Mouse (Mus musculus) intestine, postnatal 0 days (tissue): ENCODE data around the gene Tceanc2. TPM values are rescaled to one million over a fixed set of nuclear protein-coding genes. Genes with fewer than 3 reads are reported as not detected.
A peak's percentile ranks its signal among the peaks of the same experiment; 100 is the strongest.

Source experiments
- ATAC-seq: fragments of 200-750 bp; cut with Nextera tagmentation; 2 replicates; pipeline ENCODE4 v1.8.0; 2017; ENCODE audit warnings: mild to moderate bottlenecking, moderate TSS enrichment, moderate library complexity
- H3K27ac ChIP-seq: fragments of 300-500 bp; sonication (generic); 2 replicates; pipeline ENCODE4 v1.5.1; 2014; ENCODE audit warnings: mild to moderate bottlenecking, low read depth, low read length, moderate library complexity
- H3K27me3 ChIP-seq: fragments of 300-500 bp; sonication (generic); replicated peaks from 2 replicates; pipeline ENCODE4 v1.6.1; 2014; ENCODE audit warnings: low read length, mixed read lengths; ENCODE audit not compliant: control insufficient read depth, insufficient read depth
- H3K36me3 ChIP-seq: fragments of 300-500 bp; sonication (generic); 2 replicates; pipeline ENCODE4 v1.6.1; 2014; ENCODE audit warnings: mild to moderate bottlenecking, moderate library complexity; ENCODE audit not compliant: control insufficient read depth, insufficient read depth
- H3K4me1 ChIP-seq: fragments of 300-500 bp; sonication (generic); replicated peaks from 2 replicates; pipeline ENCODE4 v1.6.1; 2014; ENCODE audit warnings: antibody characterized with exemption, low read length, mixed read lengths; ENCODE audit not compliant: control insufficient read depth, insufficient read depth
- H3K4me2 ChIP-seq: fragments of 300-500 bp; sonication (generic); replicated peaks from 2 replicates; pipeline ENCODE4 v1.6.1; 2014; ENCODE audit warnings: low read depth, mild to moderate bottlenecking, moderate library complexity
- H3K4me3 ChIP-seq: fragments of 300-500 bp; sonication (generic); 2 replicates; pipeline ENCODE4 v1.5.1; 2014; ENCODE audit warnings: low read depth, low read length
- H3K9ac ChIP-seq: fragments of 300-500 bp; sonication (generic); 2 replicates; pipeline ENCODE4 v1.6.1; 2014; ENCODE audit warnings: mild to moderate bottlenecking, low read depth, low read length
- H3K9me3 ChIP-seq: fragments of 300-500 bp; sonication (generic); 2 replicates; pipeline ENCODE4 v1.6.1; 2016; ENCODE audit warnings: mixed run types; ENCODE audit not compliant: control insufficient read depth
- CTCF ChIP-seq: sonication (generic); IDR thresholded peaks from 2 replicates; pipeline ENCODE4 v1.5.1; 2016; ENCODE audit warnings: low read depth, mild to moderate bottlenecking, control low read depth, antibody characterized with exemption, moderate library complexity
- WGBS: fragments of 180-500 bp; shearing (Covaris S2); extraction: QIAGEN DNeasy Blood & Tissue Kit; methylation state at CpG from one replicate; pipeline ENCODE4 v1.1.7; 2014; 5-methylcytosine and 5-hydroxymethylcytosine counted together
- polyA plus RNA-seq: library from polyadenylated mRNA; unstranded; fragments of >200 nt; fragmentation: Nextera tagmentation; extraction: Ambion mirVana; gene quantifications from 2 replicates; pipeline ENCODE4 v1.2.1, GENCODE M21; 2015

Gene Tceanc2
- polyA plus RNA-seq, 1 experiment from 2014 or later, result 17.7 TPM

- peak; percentile 38 for TF ChIP-seq CTCF
- ATAC-seq, result no peak
- Histone ChIP-seq H3K9me3 (no peaks in the 10 kb centered on the region), H3K4me3 (no peak overlapping the region), H3K4me2 (no peak overlapping the region), H3K27ac (no peak overlapping the region), H3K27me3 (no peaks in the 10 kb centered on the region), H3K9ac (no peak overlapping the region), H3K4me1 (no peaks in the 10 kb centered on the region), H3K36me3 (0 out of 2 replicates have a peak, but pooled peaks cover 6% of the 10 kb centered on the region)
- WGBS, result 56% methylated on average over 12 of the region's 12 CpGs
These were observed 34.5 kb upstream of the Tceanc2 start for GRCm38 (mm10) chr4:107213279-107214011.

GRCm38 (mm10) chr4:107211936-107212335 is 33.0 kb upstream of the Tceanc2 start:
- Histone ChIP-seq H3K4me3 (no peak overlapping the region), H3K4me2 (no peak overlapping the region), H3K27me3 (no peaks in the 10 kb centered on the region), H3K9me3 (no peaks in the 10 kb centered on the region), H3K9ac (no peak overlapping the region), H3K27ac (no peak overlapping the region), H3K4me1 (no peaks in the 10 kb centered on the region), H3K36me3 (peaks cover 16% of the 10 kb centered on the region; the same call in 1 of the 2 replicates)
- 85% methylated on average over 5 of the region's 5 CpGs for WGBS
- ATAC-seq, result no peak
- TF ChIP-seq CTCF, result no peak

- no peak for TF ChIP-seq CTCF
- H3K27me3 ChIP-seq, result no peaks in the 10 kb centered on the region
- ATAC-seq, result no peak
- no peaks in the 10 kb centered on the region for H3K9me3 ChIP-seq
- no peak overlapping the region for H3K4me3 ChIP-seq
- H3K4me1 ChIP-seq, result no peaks in the 10 kb centered on the region
- H3K36me3 ChIP-seq, result peaks cover 20% of the 10 kb centered on the region; the same call in 1 of the 2 replicates
- H3K4me2 ChIP-seq, result no peak overlapping the region
- H3K27ac ChIP-seq, result no peak overlapping the region
- WGBS, result 76% methylated on average over 4 of the region's 4 CpGs
- H3K9ac ChIP-seq, result no peak overlapping the region
These were observed 32.5 kb upstream of the Tceanc2 start for GRCm38 (mm10) chr4:107211465-107211864.

- H3K4me1 ChIP-seq, result no peaks in the 10 kb centered on the region
- no peaks in the 10 kb centered on the region for H3K9me3 ChIP-seq
- H3K4me3 ChIP-seq, result no peak overlapping the region
- 0 out of 2 replicates have a peak, but pooled peaks have one; percentile 19 for ATAC-seq
- H3K27me3 ChIP-seq, result no peaks in the 10 kb centered on the region
- H3K4me2 ChIP-seq, result no peak overlapping the region
- 41% methylated on average over 5 of the region's 5 CpGs for WGBS
- no peak overlapping the region for H3K9ac ChIP-seq
- H3K36me3 ChIP-seq, result peaks cover 20% of the 10 kb centered on the region; the same call in 1 of the 2 replicates
- TF ChIP-seq CTCF, result no peak
- no peak overlapping the region for H3K27ac ChIP-seq
These were observed 31.7 kb upstream of the Tceanc2 start for GRCm38 (mm10) chr4:107210483-107211097.

GRCm38 (mm10) chr4:107208880-107209279 is 30.0 kb upstream of the Tceanc2 start, which contains the start of gene Ldlrad1:
Gene Ldlrad1 (plus strand): TSS chr4:107209180.
- TF ChIP-seq CTCF, result no peak
- Histone ChIP-seq H3K4me2 (no peak within 1 kb of the TSS), H3K4me3 (no peak within 1 kb of the TSS), H3K9me3 (no peaks in the 10 kb centered on the region), H3K4me1 (no peaks in the 10 kb centered on the region), H3K27ac (no peak within 1 kb of the TSS), H3K9ac (no peak within 1 kb of the TSS), H3K36me3 (peaks cover 29% of the 10 kb centered on the region), H3K27me3 (no peaks in the 10 kb centered on the region)
- ATAC-seq, result no peak
- WGBS, result 90% methylated on average over 3 of the region's 3 CpGs

- no peak overlapping the region for H3K4me3 ChIP-seq
These were observed 28.1 kb upstream of the Tceanc2 start for GRCm38 (mm10) chr4:107207016-107207415.

More at GRCm38 (mm10) chr4:107207016-107207415, 28.1 kb upstream of the Tceanc2 start:
- Histone ChIP-seq H3K9me3 (no peaks in the 10 kb centered on the region), H3K4me2 (no peak overlapping the region), H3K27ac (no peak overlapping the region; the same call in 1 of the 2 replicates), H3K36me3 (peaks cover 36% of the 10 kb centered on the region), H3K9ac (no peak overlapping the region), H3K4me1 (no peaks in the 10 kb centered on the region), H3K27me3 (no peaks in the 10 kb centered on the region)
- ATAC-seq, result no peak
- 88% methylated on average over 2 of the region's 2 CpGs for WGBS
- TF ChIP-seq CTCF, result no peak
